Mouse (Mus musculus) brain, embryonic 14.5 days (tissue): Measurements from ENCODE around the gene Osbp.

Source experiments
- CTCF ChIP-seq: fragments of 200-500 bp; IDR thresholded peaks from 2 replicates; pipeline ENCODE4 v1.5.1; 2012; ENCODE audit warnings: inconsistent platforms, mild to moderate bottlenecking, moderate library complexity, borderline replicate concordance; ENCODE audit not compliant: insufficient read depth, insufficient read length; ENCODE audit errors: extremely low read depth
- POLR2A ChIP-seq: fragments of 200-500 bp; IDR thresholded peaks from 2 replicates; pipeline ENCODE4 v1.6.1; 2012; ENCODE audit warnings: mild to moderate bottlenecking, inconsistent platforms, borderline replicate concordance; ENCODE audit not compliant: poor library complexity, insufficient read depth, insufficient read length, severe bottlenecking; ENCODE audit errors: extremely low read depth

- TF ChIP-seq POLR2A (no peak), CTCF (no peak)
Observed at GRCm38 (mm10) chr19:12012615-12013014, 46.9 kb downstream of the Osbp start.
